Mouse (Mus musculus) E14TG2a.4 (cell line): Measurements from ENCODE around the gene Gdpd1.

Experiments used
- H3K27me3 ChIP-seq: 2 replicates; pipeline ENCODE4 v1.6.1; 2014; ENCODE audit warnings: low read length, control low read depth; ENCODE audit not compliant: insufficient read depth
- H3K36me3 ChIP-seq: 2 replicates; pipeline ENCODE4 v1.6.1; 2014; ENCODE audit warnings: low read length, control low read depth; ENCODE audit not compliant: insufficient read depth
- H3K4me1 ChIP-seq: replicated peaks from 2 replicates; pipeline ENCODE4 v1.6.1; 2014; ENCODE audit warnings: low read depth, low read length, control low read depth
- H3K4me3 ChIP-seq: replicated peaks from 2 replicates; pipeline ENCODE4 v1.5.1; 2014; ENCODE audit warnings: mild to moderate bottlenecking, low read length
- H3K9me3 ChIP-seq: 2 replicates; pipeline ENCODE4 v1.6.1; 2014; ENCODE audit warnings: low read length, control low read depth
- CTCF ChIP-seq: conservative IDR thresholded peaks from 2 replicates; pipeline ENCODE4 v1.5.1; 2014; ENCODE audit warnings: low read length
- NANOG ChIP-seq: IDR thresholded peaks from 2 replicates; pipeline ENCODE4 v1.6.1; 2014; ENCODE audit warnings: borderline replicate concordance, low read length, mixed read lengths
- POU5F1 ChIP-seq: IDR thresholded peaks from 2 replicates; pipeline ENCODE4 v1.6.1; 2014; ENCODE audit warnings: low read length, borderline replicate concordance

Gdpd1 gene

GRCm38 (mm10) chr11:87019431-87019830 is 54.4 kb downstream of the Gdpd1 start:
- no peaks in the 10 kb centered on the region for H3K36me3 ChIP-seq
- peaks cover 7% of the 10 kb centered on the region; the same call in 1 of the 2 replicates for H3K9me3 ChIP-seq
- TF ChIP-seq NANOG: no peak
- TF ChIP-seq POU5F1: no peak
- no peak for TF ChIP-seq CTCF
- H3K4me1 ChIP-seq: no peaks in the 10 kb centered on the region
- H3K27me3 ChIP-seq: no peaks in the 10 kb centered on the region
- no peak overlapping the region for H3K4me3 ChIP-seq

GRCm38 (mm10) chr11:87018081-87018480 is 55.8 kb downstream of the Gdpd1 start:
- Histone ChIP-seq H3K36me3 (no peaks in the 10 kb centered on the region), H3K4me3 (no peak overlapping the region), H3K4me1 (no peaks in the 10 kb centered on the region), H3K27me3 (no peaks in the 10 kb centered on the region), H3K9me3 (peaks cover 7% of the 10 kb centered on the region; the same call in 1 of the 2 replicates)
- TF ChIP-seq NANOG (no peak), POU5F1 (no peak), CTCF (no peak)

- no peak for TF ChIP-seq NANOG
- TF ChIP-seq POU5F1: no peak
- TF ChIP-seq CTCF: no peak
- no peaks in the 10 kb centered on the region for H3K4me1 ChIP-seq
- no peaks in the 10 kb centered on the region for H3K27me3 ChIP-seq
- peaks cover 3% of the 10 kb centered on the region; the same call in 1 of the 2 replicates for H3K9me3 ChIP-seq
- H3K36me3 ChIP-seq: no peaks in the 10 kb centered on the region
- H3K4me3 ChIP-seq: no peak overlapping the region
These were observed 58.2 kb downstream of the Gdpd1 start for GRCm38 (mm10) chr11:87015691-87016090.

- Histone ChIP-seq H3K27me3 (no peaks in the 10 kb centered on the region), H3K9me3 (no peaks in the 10 kb centered on the region), H3K4me3 (no peak overlapping the region), H3K36me3 (no peaks in the 10 kb centered on the region), H3K4me1 (no peaks in the 10 kb centered on the region)
- TF ChIP-seq CTCF: peak; percentile 85
- no peak for TF ChIP-seq NANOG
These were observed 63.4 kb downstream of the Gdpd1 start for GRCm38 (mm10) chr11:87010476-87010875.

DNA sequence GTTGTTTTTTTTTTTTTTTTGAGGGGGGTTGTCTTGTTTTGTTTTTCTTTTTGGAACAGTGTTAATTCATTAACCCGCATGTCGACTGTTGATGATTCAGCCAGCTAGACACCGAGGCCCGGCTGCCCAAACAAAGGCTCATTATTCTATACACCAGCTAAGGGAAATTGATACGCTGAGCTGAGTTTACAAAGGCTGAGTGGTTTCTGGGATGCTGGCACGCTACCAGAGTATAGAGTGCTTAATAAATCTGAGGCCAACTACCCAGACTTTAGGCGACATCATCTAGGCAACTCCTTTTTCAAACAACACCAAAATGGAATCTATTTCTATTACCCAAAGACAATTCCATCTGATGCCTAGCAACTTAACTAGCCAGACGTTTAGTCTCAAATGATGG is 66.5 kb downstream of the Gdpd1 start:
- Histone ChIP-seq H3K4me3 (no peak overlapping the region), H3K36me3 (no peaks in the 10 kb centered on the region), H3K4me1 (peaks cover 14% of the 10 kb centered on the region), H3K27me3 (peaks cover 2% of the 10 kb centered on the region; the same call in 1 of the 2 replicates), H3K9me3 (no peaks in the 10 kb centered on the region)
- TF ChIP-seq NANOG: no peak
- TF ChIP-seq CTCF: no peak
- no peak for TF ChIP-seq POU5F1

GRCm38 (mm10) chr11:87004960-87005755 is 68.7 kb downstream of the Gdpd1 start:
- H3K4me1 ChIP-seq: peaks cover 18% of the 10 kb centered on the region
- TF ChIP-seq NANOG (no peak), CTCF (no peak), POU5F1 (no peak)
- no peaks in the 10 kb centered on the region for H3K9me3 ChIP-seq
- no peaks in the 10 kb centered on the region for H3K36me3 ChIP-seq
- H3K4me3 ChIP-seq: no peak overlapping the region
- H3K27me3 ChIP-seq: peaks cover 8% of the 10 kb centered on the region

GRCm38 (mm10) chr11:87002078-87002829 is 71.6 kb downstream of the Gdpd1 start:
- peaks cover 22% of the 10 kb centered on the region for H3K27me3 ChIP-seq
- no peak for TF ChIP-seq CTCF
- no peak for TF ChIP-seq POU5F1
- no peak for TF ChIP-seq NANOG
- no peak overlapping the region for H3K4me3 ChIP-seq

DNA sequence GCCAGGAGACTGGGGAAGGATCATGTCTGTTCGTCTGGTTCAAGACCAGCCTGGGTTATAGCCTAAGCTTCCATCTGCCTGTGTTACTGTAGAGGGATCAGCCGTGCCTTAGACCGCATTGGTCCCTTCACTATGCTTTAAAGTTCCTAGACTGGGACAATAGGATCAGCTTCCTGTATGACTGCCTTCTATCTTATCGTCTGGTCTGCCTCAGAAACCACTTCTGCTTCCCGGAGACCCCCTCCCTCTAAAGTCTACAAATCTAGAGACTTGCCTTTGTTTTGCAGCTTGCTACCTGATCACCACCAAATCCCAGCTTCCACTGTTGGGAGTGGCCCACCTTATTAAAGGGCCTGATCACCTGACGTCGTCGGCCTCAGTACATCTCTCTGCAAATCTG is 72.6 kb downstream of the Gdpd1 start:
- no peak overlapping the region for H3K4me3 ChIP-seq
- no peaks in the 10 kb centered on the region for H3K9me3 ChIP-seq
- H3K36me3 ChIP-seq: no peaks in the 10 kb centered on the region
- TF ChIP-seq POU5F1 (no peak), CTCF (no peak), NANOG (no peak)
- H3K27me3 ChIP-seq: peaks cover 22% of the 10 kb centered on the region
- peaks cover 28% of the 10 kb centered on the region for H3K4me1 ChIP-seq

More at GRCm38 (mm10) chr11:87002078-87002829, 71.6 kb downstream of the Gdpd1 start:
- Histone ChIP-seq H3K36me3 (no peaks in the 10 kb centered on the region), H3K4me1 (peaks cover 18% of the 10 kb centered on the region), H3K9me3 (no peaks in the 10 kb centered on the region)
